Mouse (Mus musculus) adrenal gland, postnatal 0 days (tissue): ENCODE results near the gene Ldha. TPM values are rescaled to one million over a fixed set of nuclear protein-coding genes. Genes with fewer than 3 reads are reported as not detected.

Experiments used
- polyA plus RNA-seq: library from polyadenylated mRNA; unstranded; fragments of >200 nt; fragmentation: Nextera tagmentation; extraction: Ambion mirVana; gene quantifications from 2 replicates; pipeline ENCODE4 v1.2.1, GENCODE M21; 2015

Ldha gene
- 393 and 485 TPM in 2 replicates for polyA plus RNA-seq

GRCm38 (mm10) chr7:46840787-46841525, at the start of gene Ldha:
Gene Ldha (plus strand): TSS chr7:46841475.

GRCm38 (mm10) chr7:46795287-46796205, 45.7 kb upstream of the Ldha start, which contains the start of the genes Hps5 and Gtf2h1:
Gene Hps5 (minus strand): TSS chr7:46796064.
Gene Gtf2h1 (plus strand): TSS chr7:46796103.

DNA sequence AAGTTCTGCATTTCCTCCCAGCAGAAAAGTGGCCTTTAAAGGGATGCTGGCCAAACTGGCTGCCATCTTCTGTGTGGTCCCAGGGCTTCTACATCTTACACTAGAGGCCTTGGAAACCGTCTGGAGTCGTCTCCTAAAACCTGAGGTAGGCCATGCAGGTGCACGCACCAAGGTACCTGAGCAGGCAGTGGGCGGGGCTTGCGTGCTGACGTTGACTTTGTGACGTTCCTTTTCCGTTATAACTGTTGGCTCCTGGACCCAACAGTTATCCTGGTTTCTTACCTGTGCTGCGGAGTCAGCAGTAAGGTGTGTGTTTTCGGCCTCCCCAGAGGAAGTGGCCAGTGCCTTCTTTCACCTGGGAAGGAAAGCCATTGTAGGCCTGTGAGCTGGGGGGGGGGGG, 19.7 kb downstream of the Ldha start, which contains the start of gene Ldhc:
Gene Ldhc, plus strand, starts transcription at position 208 of the 400 bp plus-strand sequence.

Other genes with a start within 250 kb of the Ldha start
- 19.4 and 20.8 TPM in 2 replicates for gene Sergef, start 201.7 kb upstream of the Ldha start, polyA plus RNA-seq
- 0.30 and 0.88 TPM in 2 replicates for gene Tph1, start 168.9 kb upstream of the Ldha start, polyA plus RNA-seq
- gene Saal1, start 130.8 kb upstream of the Ldha start, polyA plus RNA-seq: 17.0 and 18.3 TPM in 2 replicates
- 4.6 and 6.6 TPM in 2 replicates for gene Saa3, start 125.8 kb upstream of the Ldha start, polyA plus RNA-seq
- gene Saa4, start 108.9 kb upstream of the Ldha start, polyA plus RNA-seq: 0.10 and 0.16 TPM in 2 replicates
- gene Saa1, start 98.5 kb upstream of the Ldha start, polyA plus RNA-seq: 0.80 and 0.90 TPM in 2 replicates
- not detected in 2 replicates for gene Saa2, start 89.7 kb upstream of the Ldha start, polyA plus RNA-seq
- 9.0 and 10.7 TPM in 2 replicates for gene Hps5, start 45.4 kb upstream of the Ldha start, polyA plus RNA-seq
- gene Gtf2h1, start 45.4 kb upstream of the Ldha start, polyA plus RNA-seq: 29.6 and 38.2 TPM in 2 replicates
- not detected in 2 replicates for gene Ldhc, start 19.7 kb downstream of the Ldha start, polyA plus RNA-seq
- gene Tsg101, start 78.5 kb downstream of the Ldha start, polyA plus RNA-seq: 155 and 169 TPM in 2 replicates
- gene Uevld, start 117.1 kb downstream of the Ldha start, polyA plus RNA-seq: 5.2 and 8.9 TPM in 2 replicates
- not detected in 2 replicates for gene Gm9999, start 142.1 kb downstream of the Ldha start, polyA plus RNA-seq
- 7.1 and 9.0 TPM in 2 replicates for gene Spty2d1, start 166.9 kb downstream of the Ldha start, polyA plus RNA-seq
- 67.6 and 102 TPM in 2 replicates for gene Tmem86a, start 209.1 kb downstream of the Ldha start, polyA plus RNA-seq